Mouse (Mus musculus): Measurements from ENCODE around the gene Ldlrad1. TPM values are rescaled to one million over a fixed set of nuclear protein-coding genes. Genes with fewer than 3 reads are reported as not detected.

Ldlrad1 gene
- polyA plus RNA-seq (2015; fragmentation: Nextera tagmentation; extraction: Ambion mirVana): not detected in 2 replicates

DNA sequence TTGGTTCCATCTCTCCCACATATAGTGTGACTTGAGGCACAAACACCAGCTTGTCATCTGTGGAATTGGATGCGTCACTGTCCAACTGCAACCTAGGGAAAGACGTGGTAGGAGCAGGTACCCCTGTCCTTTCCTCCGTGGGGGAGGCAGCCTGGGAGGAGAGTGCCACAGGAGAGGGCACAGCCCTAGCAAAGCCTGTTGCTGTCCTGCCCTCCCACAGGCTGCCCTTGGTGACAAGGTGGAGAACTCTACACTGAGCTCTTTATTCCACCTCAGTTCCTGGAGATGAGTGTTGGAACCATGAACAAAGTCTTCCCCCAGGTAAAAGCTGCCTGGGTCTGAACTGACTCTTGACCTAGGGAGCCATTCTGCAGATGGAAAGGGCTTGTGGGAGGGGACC lies at the start of gene Ldlrad1:
Ldlrad1 (plus strand) TSS at position 301 of the 400 bp plus-strand sequence.

DNA sequence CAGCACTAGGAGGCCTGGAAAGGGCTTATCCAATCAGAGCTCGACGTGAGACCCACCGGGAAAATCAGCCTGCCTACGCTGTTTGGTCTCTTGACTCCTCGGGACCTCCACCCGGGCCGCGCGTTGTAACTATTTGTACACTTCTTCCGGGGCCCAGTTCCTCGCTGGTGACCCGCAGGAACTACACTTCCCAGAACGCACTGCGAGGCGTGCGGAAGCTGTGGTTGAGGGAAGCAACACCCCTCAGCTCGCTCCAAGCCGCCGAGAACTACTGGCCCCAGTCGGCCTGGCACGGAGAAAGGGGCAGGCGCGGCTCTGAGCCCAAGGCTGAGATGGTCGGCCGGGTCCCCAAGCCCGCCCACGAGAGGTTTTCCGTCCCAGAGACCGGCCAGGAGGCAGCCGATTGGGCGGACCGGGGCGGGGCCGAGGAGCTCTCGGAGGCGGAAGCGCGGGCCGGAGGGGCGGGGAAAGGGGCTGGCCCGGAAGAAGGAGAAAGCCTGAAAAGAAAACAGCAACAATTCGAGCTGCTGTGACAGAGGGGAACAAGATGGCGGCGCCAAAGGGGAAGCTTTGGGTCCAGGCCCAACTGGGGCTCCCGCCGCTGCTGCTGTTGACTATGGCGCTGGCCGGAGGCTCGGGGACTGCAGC lies 30.7 kb upstream of the Ldlrad1 start, which contains the start of gene Tmem59:
Tmem59 (plus strand) TSS at position 218 of the 648 bp plus-strand sequence.

DNA sequence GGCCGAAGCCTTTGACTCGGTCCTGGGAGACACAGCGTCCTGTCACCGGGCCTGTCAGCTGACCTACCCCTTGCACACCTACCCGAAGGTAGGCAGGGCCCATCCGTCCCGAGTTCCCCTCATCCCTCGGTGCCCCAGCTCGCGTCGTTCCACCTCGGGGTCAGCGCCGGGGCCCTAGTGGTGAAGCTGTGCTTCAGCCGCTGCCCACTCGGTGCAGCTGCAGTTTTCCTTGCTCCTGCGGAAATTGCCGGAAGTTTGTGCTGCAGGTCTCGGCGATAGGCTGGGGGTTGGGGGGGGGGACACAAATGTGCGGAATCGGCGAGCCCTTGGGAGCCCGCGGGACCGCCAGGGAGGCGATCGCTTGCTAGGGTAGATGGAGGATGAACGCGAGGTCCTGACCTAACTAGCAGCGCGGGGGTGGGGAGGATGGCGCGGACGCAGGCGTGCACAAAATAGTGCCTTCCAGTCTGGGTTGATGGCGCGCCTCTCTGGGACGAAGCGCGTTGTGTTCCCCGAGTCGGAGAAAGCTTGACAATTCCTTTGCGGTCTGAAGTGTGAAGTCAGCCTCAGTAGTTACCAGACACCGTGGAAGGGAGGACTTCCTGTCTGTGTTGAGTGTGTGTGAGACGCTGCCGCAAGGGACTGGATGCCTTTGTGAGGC lies 30.0 kb upstream of the Ldlrad1 start, which contains the start of gene Tceanc2:
Tceanc2 (minus strand) TSS at position 287 of the 661 bp plus-strand sequence.

DNA sequence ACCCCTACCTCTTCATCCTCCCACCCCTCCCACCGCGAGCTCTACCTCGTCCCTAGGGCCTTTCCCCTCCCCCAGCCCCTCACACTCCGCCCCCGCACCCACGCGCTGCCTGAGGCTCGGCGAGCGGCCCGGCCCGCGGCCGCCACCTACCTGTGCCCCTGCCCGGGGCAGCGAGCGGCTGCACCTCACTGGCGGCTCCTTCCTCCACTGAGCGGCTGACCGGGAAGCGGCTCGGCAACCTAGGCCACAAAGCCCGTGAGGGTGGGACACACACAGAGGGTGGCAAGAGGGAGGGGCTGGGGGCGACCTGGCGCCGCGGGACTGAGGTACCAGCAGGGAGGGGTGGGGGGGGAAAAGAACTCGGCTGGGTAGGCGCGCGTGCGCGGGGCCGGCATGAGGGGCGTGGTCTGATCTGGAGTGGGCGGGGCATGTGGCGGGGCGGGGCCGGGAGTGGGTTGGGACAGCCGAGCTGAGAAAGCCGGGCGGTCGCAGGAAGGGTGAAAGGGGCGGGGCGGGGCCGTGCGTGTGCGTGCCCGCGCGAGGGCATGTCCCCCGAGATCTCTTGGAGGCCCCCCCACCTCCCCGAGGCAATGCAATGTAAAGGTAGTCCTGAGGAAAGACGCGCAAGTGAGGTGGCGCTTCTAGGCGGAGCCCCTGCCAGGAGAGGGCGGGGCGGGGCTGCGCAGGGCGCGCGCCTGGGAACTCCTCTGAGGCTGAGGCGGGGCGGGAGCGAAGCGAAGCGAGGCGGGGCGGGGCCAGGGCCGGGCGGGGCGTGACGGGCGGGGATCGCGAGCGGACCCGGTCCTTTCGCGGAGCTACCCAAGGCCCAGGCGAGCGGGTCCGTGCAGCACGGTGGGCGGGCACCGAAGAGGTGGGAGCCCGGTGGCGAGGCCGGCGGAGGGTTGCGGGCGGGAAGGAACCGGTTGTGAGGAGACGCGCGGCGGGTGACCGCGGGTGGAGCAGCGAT lies 44.4 kb downstream of the Ldlrad1 start, which contains the start of the genes Lrrc42 and Hspb11:
Lrrc42 (minus strand) TSS at position 408 of the 967 bp plus-strand sequence.
Hspb11 (plus strand) TSS at position 469 of the 967 bp plus-strand sequence.

Other genes starting within 250 kb of the Ldlrad1 start
- gene Mrpl37, start 142.3 kb upstream of the Ldlrad1 start, polyA plus RNA-seq (2015; fragmentation: Nextera tagmentation; extraction: Ambion mirVana): 46.6 and 50.0 TPM in 2 replicates
- gene Cyb5rl, start 142.2 kb upstream of the Ldlrad1 start, polyA plus RNA-seq (2015; fragmentation: Nextera tagmentation; extraction: Ambion mirVana): 1.6 and 2.6 TPM in 2 replicates
- not detected in 2 replicates for gene Cdcp2, start 112.3 kb upstream of the Ldlrad1 start, polyA plus RNA-seq (2015; fragmentation: Nextera tagmentation; extraction: Ambion mirVana)
- gene Tmem59, start 30.8 kb upstream of the Ldlrad1 start, polyA plus RNA-seq (2015; fragmentation: Nextera tagmentation; extraction: Ambion mirVana): 206 and 236 TPM in 2 replicates
- 25.7 and 28.1 TPM in 2 replicates for gene Tceanc2, start 30.1 kb upstream of the Ldlrad1 start, polyA plus RNA-seq (2015; fragmentation: Nextera tagmentation; extraction: Ambion mirVana)
- gene Lrrc42, start 44.4 kb downstream of the Ldlrad1 start, polyA plus RNA-seq (2015; fragmentation: Nextera tagmentation; extraction: Ambion mirVana): 18.6 and 19.7 TPM in 2 replicates
- gene Hspb11, start 44.4 kb downstream of the Ldlrad1 start, polyA plus RNA-seq (2015; fragmentation: Nextera tagmentation; extraction: Ambion mirVana): 14.6 and 16.7 TPM in 2 replicates
- not detected in 2 replicates for gene Dio1, start 98.0 kb downstream of the Ldlrad1 start, polyA plus RNA-seq (2015; fragmentation: Nextera tagmentation; extraction: Ambion mirVana)
- 39.6 and 42.4 TPM in 2 replicates for gene Yipf1, start 105.2 kb downstream of the Ldlrad1 start, polyA plus RNA-seq (2015; fragmentation: Nextera tagmentation; extraction: Ambion mirVana)
- gene Ndc1, start 158.6 kb downstream of the Ldlrad1 start, polyA plus RNA-seq (2015; fragmentation: Nextera tagmentation; extraction: Ambion mirVana): 14.4 and 15.8 TPM in 2 replicates
- gene Glis1, start 225.4 kb downstream of the Ldlrad1 start, polyA plus RNA-seq (2015; fragmentation: Nextera tagmentation; extraction: Ambion mirVana): 0.16 and 0.35 TPM in 2 replicates

Measured in spleen, postnatal 0 days (tissue).